Mouse (Mus musculus) spleen, adult 2 months (tissue): ENCODE measurements around the gene Cck. TPM values are rescaled to one million over a fixed set of nuclear protein-coding genes. Genes with fewer than 3 reads are reported as not detected.

Source experiments
- DNase-seq, 2 experiments: peaks; one replicate each; pipeline versions ENCODE4 v3.0.0 to v3.0.0-alpha.2; 2012 to 2021; ENCODE audit warnings: low spot score in 2 of 2, low read depth in 1 of 2
- H3K27ac ChIP-seq: fragments of 200-500 bp; 2 replicates; pipeline ENCODE4 v1.5.1; 2012; ENCODE audit warnings: low read length, inconsistent platforms; ENCODE audit not compliant: insufficient read depth
- H3K27me3 ChIP-seq: fragments of 200-500 bp; 2 replicates; pipeline ENCODE4 v1.6.1; 2012; ENCODE audit warnings: mild to moderate bottlenecking, moderate library complexity, low read length, inconsistent platforms; ENCODE audit not compliant: control insufficient read depth, insufficient read depth
- H3K36me3 ChIP-seq: fragments of 200-500 bp; 2 replicates; pipeline ENCODE4 v1.6.1; 2012; ENCODE audit warnings: mild to moderate bottlenecking, low read length, inconsistent platforms; ENCODE audit not compliant: control insufficient read depth, insufficient read depth
- H3K4me1 ChIP-seq: fragments of 200-500 bp; 2 replicates; pipeline ENCODE4 v1.6.1; 2011; ENCODE audit warnings: inconsistent platforms; ENCODE audit not compliant: control insufficient read depth, insufficient read depth, insufficient read length
- H3K4me3 ChIP-seq: fragments of 200-500 bp; 2 replicates; pipeline ENCODE4 v1.5.1; 2011; ENCODE audit warnings: mild to moderate bottlenecking, inconsistent platforms; ENCODE audit not compliant: insufficient read depth, insufficient read length; ENCODE audit errors: extremely low read depth
- CTCF ChIP-seq: fragments of 200-500 bp; IDR thresholded peaks from 2 replicates; pipeline ENCODE4 v1.5.1; 2011; ENCODE audit warnings: mild to moderate bottlenecking, inconsistent platforms; ENCODE audit not compliant: insufficient read depth, insufficient read length, insufficient replicate concordance; ENCODE audit errors: extremely low read depth
- POLR2A ChIP-seq: fragments of 200-500 bp; IDR thresholded peaks from 2 replicates; pipeline ENCODE4 v1.6.1; 2011; ENCODE audit warnings: low read depth, low read length, inconsistent platforms
- WGBS: fragments of 180-500 bp; shearing (Covaris S2); methylation state at CpG from one replicate; pipeline ENCODE4 v1.1.7; 2018; 5-methylcytosine and 5-hydroxymethylcytosine counted together
- polyA plus RNA-seq: library from polyadenylated mRNA; depleted of rRNA; stranded (reverse); fragments of >200 nt; gene quantifications from 2 replicates; pipeline ENCODE4 v1.2.3, GENCODE M21; 2012; rRNA removed

Cck gene
- not detected in 2 replicates for polyA plus RNA-seq

DNA sequence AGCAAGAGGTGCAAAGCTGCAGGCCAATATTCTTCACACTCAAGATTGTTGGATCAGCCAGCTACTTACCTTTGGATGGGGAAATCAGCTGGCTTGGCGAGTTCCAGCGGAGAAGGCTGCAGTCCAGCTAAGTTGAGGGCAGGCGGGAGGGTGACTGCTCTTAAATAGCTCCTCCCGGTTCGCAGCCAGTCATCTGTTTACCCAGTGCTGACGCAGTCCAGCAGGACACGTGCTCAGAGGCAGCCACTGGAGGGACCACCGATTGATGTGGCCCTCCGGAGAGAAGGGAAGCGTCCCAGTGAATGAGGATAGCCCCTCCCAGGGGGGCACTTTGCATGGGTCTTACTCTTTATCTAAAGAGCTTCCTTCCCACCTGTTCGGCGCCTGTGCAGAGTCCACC, at the start of gene Cck:
Gene Cck (minus strand): TSS at position 166 of the 400 bp plus-strand sequence.
- DNase-seq, result no peak
- no peak within 1 kb of the TSS for H3K4me3 ChIP-seq
- no peak within 1 kb of the TSS for H3K27ac ChIP-seq
- TF ChIP-seq CTCF (no peak), POLR2A (no peak)
- WGBS, result 7% methylated on average over 12 of the region's 12 CpGs
- H3K27me3 ChIP-seq, result peaks cover 4% of the 10 kb centered on the region; the same call in 1 of the 2 replicates
- no peaks in the 10 kb centered on the region for H3K4me1 ChIP-seq
- H3K36me3 ChIP-seq, result no peaks in the 10 kb centered on the region

GRCm38 (mm10) chr9:121541530-121541929, 46.0 kb upstream of the Cck start:
- no peak for TF ChIP-seq CTCF
- no peak for TF ChIP-seq POLR2A
- Histone ChIP-seq H3K4me3 (no peak overlapping the region), H3K27ac (no peak overlapping the region), H3K27me3 (no peaks in the 10 kb centered on the region), H3K36me3 (no peaks in the 10 kb centered on the region), H3K4me1 (no peaks in the 10 kb centered on the region)
- no peak for DNase-seq

DNA sequence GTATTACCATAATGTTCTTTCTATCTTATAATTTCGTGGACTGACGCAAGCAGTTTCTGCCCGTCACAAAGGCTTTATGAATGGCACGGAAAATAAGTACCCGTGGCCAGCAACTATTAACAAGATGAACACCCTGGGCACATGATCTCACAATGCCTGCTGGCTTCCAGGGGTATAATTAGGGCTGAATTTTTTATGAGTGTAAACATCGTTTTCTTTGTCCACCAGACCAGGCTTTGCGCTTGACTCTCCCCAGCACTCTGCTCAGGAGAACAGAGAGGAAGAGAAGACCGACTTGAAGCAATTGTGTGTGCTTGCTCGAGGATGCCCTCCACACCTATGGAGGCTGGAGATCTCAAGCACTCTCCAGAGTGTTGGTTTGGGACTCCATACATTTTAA, 37.1 kb upstream of the Cck start:
- Histone ChIP-seq H3K4me1 (no peaks in the 10 kb centered on the region), H3K4me3 (no peak overlapping the region), H3K27ac (no peak overlapping the region), H3K27me3 (no peaks in the 10 kb centered on the region), H3K36me3 (no peaks in the 10 kb centered on the region)
- no peak for DNase-seq
- TF ChIP-seq POLR2A (no peak), CTCF (no peak)
- WGBS, result 88% methylated on average over 9 of the region's 9 CpGs

- no peak overlapping the region for H3K27ac ChIP-seq
- H3K4me3 ChIP-seq, result no peak overlapping the region
- H3K36me3 ChIP-seq, result no peaks in the 10 kb centered on the region
- WGBS, result 74% methylated on average over 8 of the region's 8 CpGs
- TF ChIP-seq POLR2A (no peak), CTCF (no peak)
- H3K4me1 ChIP-seq, result no peaks in the 10 kb centered on the region
- DNase-seq, result no peak
- H3K27me3 ChIP-seq, result no peaks in the 10 kb centered on the region
These were observed 33.3 kb upstream of the Cck start for GRCm38 (mm10) chr9:121528605-121529357.

- no peak overlapping the region for H3K4me3 ChIP-seq
- no peak overlapping the region for H3K27ac ChIP-seq
- no peak for DNase-seq
- no peak for TF ChIP-seq POLR2A
- TF ChIP-seq CTCF, result no peak
- no peaks in the 10 kb centered on the region for H3K4me1 ChIP-seq
- no peaks in the 10 kb centered on the region for H3K36me3 ChIP-seq
- H3K27me3 ChIP-seq, result no peaks in the 10 kb centered on the region
- WGBS, result 76% methylated on average over 6 of the region's 6 CpGs
These were observed 30.7 kb upstream of the Cck start for GRCm38 (mm10) chr9:121526171-121526570.

- no peaks in the 10 kb centered on the region for H3K4me1 ChIP-seq
- H3K27ac ChIP-seq, result no peak overlapping the region
- DNase-seq, result no peak
- WGBS, result 86% methylated on average over 5 of the region's 5 CpGs
- H3K4me3 ChIP-seq, result no peak overlapping the region
- H3K36me3 ChIP-seq, result no peaks in the 10 kb centered on the region
- no peaks in the 10 kb centered on the region for H3K27me3 ChIP-seq
- no peak for TF ChIP-seq CTCF
- no peak for TF ChIP-seq POLR2A
These were observed 24.6 kb upstream of the Cck start for GRCm38 (mm10) chr9:121520047-121520446.

- 79% methylated on average over 5 of the region's 5 CpGs for WGBS
These were observed 19.0 kb upstream of the Cck start for GRCm38 (mm10) chr9:121514462-121514861.

More at GRCm38 (mm10) chr9:121514462-121514861, 19.0 kb upstream of the Cck start:
- H3K4me3 ChIP-seq, result no peak overlapping the region
- no peak overlapping the region for H3K27ac ChIP-seq
- H3K27me3 ChIP-seq, result no peaks in the 10 kb centered on the region
- TF ChIP-seq CTCF (no peak), POLR2A (no peak)
- DNase-seq, result no peak
- H3K4me1 ChIP-seq, result no peaks in the 10 kb centered on the region
- H3K36me3 ChIP-seq, result no peaks in the 10 kb centered on the region
